Mouse (Mus musculus) CD4-positive, CD25-positive, alpha-beta regulatory T cell (primary cell): ENCODE data around the gene Rhou. TPM values are rescaled to one million over a fixed set of nuclear protein-coding genes. Genes with fewer than 3 reads are reported as not detected.

Experiments
- polyA plus RNA-seq: library from polyadenylated mRNA; unstranded; fragments of 100-300 nt; shearing (Covaris generic); gene quantifications from one replicate; pipeline ENCODE4 v1.2.1, GENCODE M21; 2017

Gene Rhou
- polyA plus RNA-seq: 0.05 TPM

DNA sequence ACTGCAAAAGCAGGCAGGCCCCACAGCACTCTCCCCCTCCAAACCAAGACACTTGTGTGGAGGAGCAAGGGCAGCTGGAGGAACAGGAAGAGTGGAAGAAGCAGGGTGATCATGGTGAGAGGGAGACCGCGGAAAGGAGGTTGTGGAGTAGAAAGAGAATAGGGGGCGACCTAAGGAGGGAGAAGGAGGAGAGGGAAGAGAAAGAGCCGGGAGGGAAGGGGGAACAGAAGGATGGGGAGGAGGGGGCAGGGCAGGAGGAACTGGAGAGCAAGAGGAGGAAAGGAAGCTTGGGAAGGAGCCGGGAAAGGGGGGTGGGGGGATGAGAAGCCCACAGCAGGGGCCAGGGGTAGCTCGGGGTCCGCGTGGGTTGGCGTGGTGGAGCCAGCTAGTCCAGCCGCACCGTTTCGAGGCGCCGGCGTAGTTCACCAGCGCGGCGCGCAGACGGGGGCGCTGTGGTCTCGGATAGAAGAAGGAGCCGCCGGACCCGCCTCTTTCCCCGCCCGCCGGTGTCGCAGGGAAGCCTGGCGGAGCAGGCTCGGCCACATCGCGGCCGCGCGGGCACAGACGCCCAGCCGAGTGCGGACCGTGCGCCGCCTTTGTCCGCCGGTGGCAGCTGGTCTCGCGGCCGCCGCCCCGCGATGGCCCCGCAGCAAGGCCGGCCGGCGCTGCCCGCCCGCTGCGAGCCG lies at the start of gene Rhou:
Gene Rhou (plus strand): TSS at position 622 of the 686 bp plus-strand sequence.

Other genes starting within 250 kb of the Rhou start
- 0.14 TPM for gene Mc1r, start 246.8 kb upstream of the Rhou start, polyA plus RNA-seq
- 0.38 TPM for gene Tubb3, start 242.5 kb upstream of the Rhou start, polyA plus RNA-seq
- gene Def8, start 230.4 kb upstream of the Rhou start, polyA plus RNA-seq: 15.0 TPM
- gene Afg3l1, start 176.0 kb upstream of the Rhou start, polyA plus RNA-seq: 69.0 TPM
- gene Dbndd1, start 138.5 kb upstream of the Rhou start, polyA plus RNA-seq: 0.29 TPM
- 7.7 TPM for gene Gas8, start 135.1 kb upstream of the Rhou start, polyA plus RNA-seq
- gene Rab4a, start 152.1 kb downstream of the Rhou start, polyA plus RNA-seq: 16.6 TPM
- gene Ccsap, start 206.3 kb downstream of the Rhou start, polyA plus RNA-seq: 14.0 TPM
- gene Acta1, start 240.8 kb downstream of the Rhou start, polyA plus RNA-seq: 0.25 TPM